Mouse (Mus musculus) limb, embryonic 14.5 days (tissue): ENCODE measurements at regions not wholly inside any gene's neighbourhood (a gene's known extent, or its start where the extent isn't known, plus 50 kb on each side); places are given as distances from the start of the nearest gene placed in this dataset.

Experiments used
- ATAC-seq: fragments of 200-750 bp; cut with Nextera tagmentation; 2 replicates; pipeline ENCODE4 v1.8.0; 2017; ENCODE audit warnings: low read depth, moderate number of reproducible peaks, moderate TSS enrichment; ENCODE audit not compliant: low FRiP score
- DNase-seq: peaks from one replicate; pipeline ENCODE4 v3.0.0-alpha.2; 2015; ENCODE audit warnings: low spot score
- H3K27ac ChIP-seq: fragments of 300-500 bp; sonication (generic); replicated peaks from 2 replicates; pipeline ENCODE4 v1.5.1; 2014; ENCODE audit warnings: low read depth, mild to moderate bottlenecking, low read length, moderate library complexity, mixed read lengths
- H3K27me3 ChIP-seq: fragments of 300-500 bp; sonication (generic); 2 replicates; pipeline ENCODE4 v1.6.1; 2014; ENCODE audit warnings: low read length, mixed read lengths; ENCODE audit not compliant: control insufficient read depth, insufficient read depth
- H3K36me3 ChIP-seq: fragments of 300-500 bp; sonication (generic); 2 replicates; pipeline ENCODE4 v1.6.1; 2014; ENCODE audit warnings: mild to moderate bottlenecking, low read length, moderate library complexity, mixed read lengths; ENCODE audit not compliant: control insufficient read depth, insufficient read depth
- H3K4me1 ChIP-seq: fragments of 300-500 bp; sonication (generic); 2 replicates; pipeline ENCODE4 v1.6.1; 2014; ENCODE audit warnings: antibody characterized with exemption, low read length, mixed read lengths; ENCODE audit not compliant: control insufficient read depth, insufficient read depth
- H3K4me2 ChIP-seq: fragments of 300-500 bp; sonication (generic); replicated peaks from 2 replicates; pipeline ENCODE4 v1.6.1; 2014; ENCODE audit warnings: low read depth, mild to moderate bottlenecking, low read length, moderate library complexity; ENCODE audit not compliant: severe bottlenecking
- H3K4me3 ChIP-seq: fragments of 300-500 bp; sonication (generic); replicated peaks from 2 replicates; pipeline ENCODE4 v1.5.1; 2014; ENCODE audit warnings: low read length
- H3K9ac ChIP-seq: fragments of 300-500 bp; sonication (generic); 2 replicates; pipeline ENCODE4 v1.6.1; 2014; ENCODE audit warnings: mild to moderate bottlenecking, low read depth, low read length, moderate library complexity; ENCODE audit not compliant: severe bottlenecking
- H3K9me3 ChIP-seq: fragments of 300-500 bp; sonication (generic); 2 replicates; pipeline ENCODE4 v1.6.1; 2016; ENCODE audit warnings: low read length; ENCODE audit not compliant: control insufficient read depth
- POLR2A ChIP-seq: fragments of 200-500 bp; IDR thresholded peaks from 2 replicates; pipeline ENCODE4 v1.8.0; 2012; ENCODE audit warnings: inconsistent platforms, mild to moderate bottlenecking, moderate library complexity, borderline replicate concordance; ENCODE audit not compliant: insufficient read depth, insufficient read length; ENCODE audit errors: extremely low read depth
- WGBS: fragments of 180-500 bp; shearing (Covaris S2); extraction: QIAGEN DNeasy Blood & Tissue Kit; methylation state at CpG from one replicate; pipeline ENCODE4 v1.1.7; 2014; 5-methylcytosine and 5-hydroxymethylcytosine counted together

GRCm38 (mm10) chr17:10081721-10082120 is 237.9 kb downstream of the Qk start:
- no peaks in the 10 kb centered on the region for H3K36me3 ChIP-seq
- no peak overlapping the region for H3K4me2 ChIP-seq
- no peaks in the 10 kb centered on the region for H3K9me3 ChIP-seq
- H3K27ac ChIP-seq, result no peak overlapping the region
- H3K4me3 ChIP-seq, result no peak overlapping the region
- ATAC-seq (no peak), DNase-seq (no peak)
- TF ChIP-seq POLR2A, result no peak
- no peaks in the 10 kb centered on the region for H3K27me3 ChIP-seq
- WGBS, result 64% methylated on average over 10 of the region's 10 CpGs
- no peak overlapping the region for H3K9ac ChIP-seq
- H3K4me1 ChIP-seq, result 0 out of 2 replicates have a peak, but pooled peaks cover 5% of the 10 kb centered on the region

DNA sequence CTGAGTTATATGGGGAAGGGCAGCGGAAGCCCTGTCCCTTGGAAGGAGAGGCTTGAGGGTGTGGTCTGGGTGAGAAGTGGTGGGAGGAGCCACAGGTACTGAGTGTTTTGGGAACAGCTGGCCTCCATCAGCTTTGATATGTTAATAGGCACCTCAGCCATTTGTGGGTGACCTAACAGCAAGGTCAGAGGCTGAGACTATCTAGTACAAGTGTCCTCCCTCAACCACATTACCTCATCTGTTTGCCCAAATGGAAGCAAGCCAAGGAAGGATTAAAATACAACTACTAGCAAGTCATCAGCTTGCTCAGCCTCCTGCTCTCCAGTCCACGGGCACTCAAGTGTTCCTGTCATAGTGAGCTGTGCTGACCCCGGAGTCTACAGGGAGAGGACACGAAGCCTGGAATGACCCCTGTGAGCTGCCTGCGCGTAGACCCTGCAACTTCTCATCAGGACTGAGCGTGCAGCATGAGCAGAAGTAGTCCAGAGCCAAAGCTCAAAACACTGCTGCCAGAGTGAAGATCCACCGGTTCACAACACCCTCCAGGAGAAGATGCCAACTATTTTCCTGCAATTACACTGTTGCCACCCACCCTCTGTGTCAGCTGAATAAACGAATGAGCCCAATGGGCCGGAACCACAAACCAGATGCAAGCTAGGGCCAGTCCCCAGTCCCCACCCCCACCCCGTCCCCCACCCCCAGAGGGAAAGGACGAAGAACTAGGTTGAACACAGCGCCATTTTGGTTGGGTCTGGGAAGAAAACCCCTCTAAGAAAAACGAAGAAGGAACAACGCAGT is 239.6 kb downstream of the Qk start:
- H3K9ac ChIP-seq, result no peak overlapping the region
- no peak overlapping the region for H3K27ac ChIP-seq
- H3K4me2 ChIP-seq, result no peak overlapping the region
- 0 out of 2 replicates have a peak, but pooled peaks cover 5% of the 10 kb centered on the region for H3K4me1 ChIP-seq
- WGBS, result 77% methylated on average over 15 of the region's 15 CpGs
- DNase-seq, result no peak
- no peaks in the 10 kb centered on the region for H3K27me3 ChIP-seq
- ATAC-seq, result no peak
- no peak for TF ChIP-seq POLR2A
- no peak overlapping the region for H3K4me3 ChIP-seq
- no peaks in the 10 kb centered on the region for H3K9me3 ChIP-seq
- no peaks in the 10 kb centered on the region for H3K36me3 ChIP-seq

DNA sequence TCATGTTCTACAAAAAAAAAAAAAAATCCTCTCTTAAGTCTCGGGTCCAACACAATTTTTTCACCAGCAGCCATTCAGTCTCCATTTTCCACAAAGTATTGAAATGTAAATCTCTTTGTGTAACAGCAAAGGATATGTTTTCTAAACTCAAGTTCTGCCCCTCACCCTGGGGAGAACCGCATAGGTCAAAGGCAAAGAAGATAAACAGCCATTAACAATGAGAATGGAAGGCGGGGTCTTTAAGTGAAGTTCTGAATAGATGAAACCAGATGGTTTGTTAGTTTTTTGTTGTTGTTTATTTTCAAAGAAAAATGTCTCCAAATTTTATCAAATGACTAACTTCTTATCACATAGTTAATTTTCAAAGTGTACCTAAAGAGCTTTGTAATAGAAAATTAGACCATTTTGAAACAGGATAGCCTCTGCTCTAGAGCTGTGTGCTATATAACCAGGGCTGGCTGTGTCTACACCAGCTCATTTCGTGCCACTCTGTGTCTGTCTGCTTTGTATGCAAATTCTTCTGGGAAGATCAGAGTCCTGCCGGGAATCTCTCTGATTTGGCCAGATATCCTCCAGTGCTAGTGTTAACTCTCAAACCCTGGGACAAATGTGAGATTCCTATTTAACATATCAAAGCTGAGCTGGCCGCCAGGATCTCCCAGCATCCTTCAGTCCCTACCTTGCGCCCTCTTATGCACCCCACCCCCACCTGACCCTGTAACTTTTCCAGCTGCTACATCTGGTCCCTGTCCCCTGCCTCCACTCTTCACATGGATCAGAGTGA is 240.9 kb downstream of the Qk start:
- ATAC-seq (no peak), DNase-seq (no peak)
- WGBS, result 53% methylated on average over 7 of the region's 7 CpGs
- H3K27ac ChIP-seq, result no peak overlapping the region
- no peaks in the 10 kb centered on the region for H3K27me3 ChIP-seq
- H3K4me2 ChIP-seq, result no peak overlapping the region
- H3K4me1 ChIP-seq, result 0 out of 2 replicates have a peak, but pooled peaks cover 5% of the 10 kb centered on the region
- no peak overlapping the region for H3K4me3 ChIP-seq
- no peaks in the 10 kb centered on the region for H3K9me3 ChIP-seq
- no peak for TF ChIP-seq POLR2A
- H3K9ac ChIP-seq, result no peak overlapping the region
- H3K36me3 ChIP-seq, result no peaks in the 10 kb centered on the region

GRCm38 (mm10) chr17:10073301-10073700 is 246.4 kb downstream of the Qk start:
- Histone ChIP-seq H3K36me3 (no peaks in the 10 kb centered on the region), H3K4me3 (no peak overlapping the region), H3K4me1 (no peaks in the 10 kb centered on the region), H3K9me3 (no peaks in the 10 kb centered on the region), H3K4me2 (no peak overlapping the region), H3K27me3 (no peaks in the 10 kb centered on the region), H3K9ac (no peak overlapping the region), H3K27ac (no peak overlapping the region)
- ATAC-seq, result no peak
- TF ChIP-seq POLR2A, result no peak
- no peak for DNase-seq

DNA sequence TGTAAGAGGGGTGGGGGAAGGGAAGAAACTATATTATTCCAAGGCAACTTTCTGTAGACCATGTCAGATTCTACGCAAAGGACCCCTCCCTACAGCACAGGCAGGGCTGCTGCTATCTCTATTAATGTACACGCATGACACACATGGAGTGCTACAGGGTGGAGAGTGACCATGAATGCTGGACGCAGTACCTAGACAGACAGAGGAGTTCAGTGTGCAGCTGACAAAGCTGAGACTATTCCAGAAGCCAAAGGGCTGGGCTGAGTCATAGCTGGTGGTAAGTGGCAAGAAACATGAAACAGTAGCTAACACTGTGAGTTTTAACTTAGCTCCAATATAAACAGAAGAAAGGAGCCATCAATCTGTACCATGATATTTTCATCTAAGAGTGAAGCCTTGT is 250.4 kb downstream of the Qk start:
- H3K27me3 ChIP-seq, result no peaks in the 10 kb centered on the region
- no peak for TF ChIP-seq POLR2A

More for the DNA sequence above, 250.4 kb downstream of the Qk start:
- H3K4me2 ChIP-seq, result no peak overlapping the region
- no peak overlapping the region for H3K9ac ChIP-seq
- H3K4me3 ChIP-seq, result no peak overlapping the region
- H3K27ac ChIP-seq, result no peak overlapping the region
- DNase-seq, result no peak
- WGBS, result 93% methylated on average over 3 of the region's 3 CpGs
- H3K4me1 ChIP-seq, result no peaks in the 10 kb centered on the region
- H3K9me3 ChIP-seq, result no peaks in the 10 kb centered on the region
- ATAC-seq, result no peak; the same call in 1 of the 2 replicates
- H3K36me3 ChIP-seq, result no peaks in the 10 kb centered on the region
